Mouse (Mus musculus) myocyte (in vitro differentiated cells): Measurements from ENCODE around the gene 6430531B16Rik. TPM values are rescaled to one million over a fixed set of nuclear protein-coding genes. Genes with fewer than 3 reads are reported as not detected.

Source experiments
- H3K27me3 ChIP-seq: one replicate; pipeline ENCODE4 v1.6.1; 2011; ENCODE audit not compliant: control insufficient read depth, insufficient read depth, insufficient read length
- H3K36me3 ChIP-seq: one replicate; pipeline ENCODE4 v1.6.1; 2011; ENCODE audit not compliant: control insufficient read depth, insufficient read depth
- H3K4me2 ChIP-seq: one replicate; pipeline ENCODE4 v1.6.1; 2011; ENCODE audit warnings: low read depth, control low read depth
- H3K4me3 ChIP-seq: one replicate; pipeline ENCODE4 v1.5.1; 2011; ENCODE audit warnings: mild to moderate bottlenecking, control low read depth, moderate library complexity
- H3K79me2 ChIP-seq: one replicate; pipeline ENCODE4 v1.6.1; 2011; ENCODE audit not compliant: control insufficient read depth, insufficient read depth
- H3ac ChIP-seq: one replicate; pipeline ENCODE4 v1.6.1; 2011; ENCODE audit not compliant: control insufficient read depth, insufficient read length
- CEBPB ChIP-seq: IDR thresholded peaks from 2 replicates; pipeline ENCODE4 v1.6.1; 2011; ENCODE audit warnings: mild to moderate bottlenecking, moderate library complexity; ENCODE audit not compliant: poor library complexity, insufficient read depth, severe bottlenecking
- E2F4 ChIP-seq: IDR thresholded peaks from one replicate; pipeline ENCODE4 v1.6.1; 2011; ENCODE audit warnings: mild to moderate bottlenecking, control low read depth, moderate library complexity; ENCODE audit not compliant: insufficient read depth
- MAX ChIP-seq: IDR thresholded peaks from one replicate; pipeline ENCODE4 v1.6.1; 2011; ENCODE audit warnings: low read depth, mild to moderate bottlenecking, control low read depth
- MYOD1 ChIP-seq, 3 experiments: IDR thresholded peaks; one replicate each; pipeline ENCODE4 v1.6.1; 2011; ENCODE audit warnings: control low read depth in 2 of 3, low read depth in 2 of 3, mild to moderate bottlenecking in 2 of 3, moderate library complexity in 1 of 3; ENCODE audit not compliant: insufficient read length in 2 of 3, control insufficient read depth in 1 of 3
- MYOG ChIP-seq, 3 experiments: IDR thresholded peaks; one replicate each; pipeline ENCODE4 v1.6.1; 2011; ENCODE audit warnings: control low read depth in 2 of 3, low read depth in 2 of 3, mild to moderate bottlenecking in 2 of 3; ENCODE audit not compliant: insufficient read length in 2 of 3, control insufficient read depth in 1 of 3, insufficient read depth in 1 of 3
- POLR2A ChIP-seq: IDR thresholded peaks from one replicate; pipeline ENCODE4 v1.6.1; 2011; ENCODE audit warnings: low read depth, mild to moderate bottlenecking, control low read depth, moderate library complexity; ENCODE audit not compliant: insufficient read length
- POLR2AphosphoS2 ChIP-seq: IDR thresholded peaks from one replicate; pipeline ENCODE4 v1.6.1; 2011; ENCODE audit warnings: low read depth, control low read depth; ENCODE audit not compliant: insufficient read length
- REST ChIP-seq: IDR thresholded peaks from one replicate; pipeline ENCODE4 v1.6.1; 2011; ENCODE audit warnings: mild to moderate bottlenecking, control low read depth, moderate library complexity; ENCODE audit not compliant: insufficient read depth, insufficient read length
- SRF ChIP-seq: IDR thresholded peaks from one replicate; pipeline ENCODE4 v1.6.1; 2011; ENCODE audit warnings: low read depth; ENCODE audit not compliant: control insufficient read depth, insufficient read length
- TCF12 ChIP-seq: IDR thresholded peaks from one replicate; pipeline ENCODE4 v1.6.1; 2011; ENCODE audit warnings: mild to moderate bottlenecking, control low read depth; ENCODE audit not compliant: poor library complexity, insufficient read depth, severe bottlenecking
- TCF3 ChIP-seq: IDR thresholded peaks from one replicate; pipeline ENCODE4 v1.6.1; 2011; ENCODE audit warnings: low read depth, control low read depth; ENCODE audit not compliant: insufficient read length
- USF1 ChIP-seq: IDR thresholded peaks from one replicate; pipeline ENCODE4 v1.6.1; 2011; ENCODE audit warnings: low read depth, mild to moderate bottlenecking, control low read depth, moderate library complexity
- polyA plus RNA-seq: library from polyadenylated mRNA; unstranded; fragments of >200 nt; fragmentation: generic; extraction: Trizol; gene quantifications from one replicate; pipeline ENCODE4 v1.2.1, GENCODE M21; 2012; ENCODE audit warnings: missing spikeins

6430531B16Rik gene
- polyA plus RNA-seq, 1 experiment = 0.13 TPM

DNA sequence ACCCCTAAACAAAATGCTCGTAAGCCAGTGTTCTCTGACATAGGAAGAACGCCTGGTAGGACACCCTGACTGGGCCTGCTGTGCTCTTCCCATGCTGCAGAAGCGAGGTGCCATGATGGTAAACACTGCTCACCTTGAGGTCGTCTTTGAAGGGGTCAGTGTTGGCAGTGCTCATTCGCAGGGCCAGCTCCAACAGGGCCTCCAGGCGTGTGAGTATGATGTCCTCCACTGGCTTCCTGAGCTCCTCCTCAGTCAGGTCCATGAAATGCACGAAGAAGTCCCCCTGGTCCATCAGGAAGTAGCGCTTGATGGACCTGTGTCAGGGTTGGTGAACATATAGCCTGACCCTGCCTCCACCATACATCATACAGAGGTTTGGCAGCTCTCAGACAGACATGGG is 26.1 kb upstream of the 6430531B16Rik start:
- H3K36me3 ChIP-seq = peaks cover 6% of the 10 kb centered on the region
- no peak overlapping the region for H3K4me2 ChIP-seq
- no peaks in the 10 kb centered on the region for H3K79me2 ChIP-seq
- no peaks in the 10 kb centered on the region for H3K27me3 ChIP-seq
- no peak overlapping the region for H3ac ChIP-seq
- TF ChIP-seq E2F4 (no peak), MAX (no peak), CEBPB (no peak), USF1 (no peak), MYOD1 (IDR thresholded peaks at IDR 0.05; ENCODE audit: control insufficient read depth in 1 of 3, insufficient read length in 2 of 3, low read depth in 2 of 3) (no peak), REST (no peak), TCF3 (no peak), SRF (no peak), MYOG (IDR thresholded peaks at IDR 0.05; ENCODE audit: control insufficient read depth in 1 of 3, insufficient read depth in 1 of 3, insufficient read length in 2 of 3, low read depth in 2 of 3) (no peak), POLR2AphosphoS2 (no peak), POLR2A (no peak), TCF12 (no peak)
- H3K4me3 ChIP-seq = no peak overlapping the region

DNA sequence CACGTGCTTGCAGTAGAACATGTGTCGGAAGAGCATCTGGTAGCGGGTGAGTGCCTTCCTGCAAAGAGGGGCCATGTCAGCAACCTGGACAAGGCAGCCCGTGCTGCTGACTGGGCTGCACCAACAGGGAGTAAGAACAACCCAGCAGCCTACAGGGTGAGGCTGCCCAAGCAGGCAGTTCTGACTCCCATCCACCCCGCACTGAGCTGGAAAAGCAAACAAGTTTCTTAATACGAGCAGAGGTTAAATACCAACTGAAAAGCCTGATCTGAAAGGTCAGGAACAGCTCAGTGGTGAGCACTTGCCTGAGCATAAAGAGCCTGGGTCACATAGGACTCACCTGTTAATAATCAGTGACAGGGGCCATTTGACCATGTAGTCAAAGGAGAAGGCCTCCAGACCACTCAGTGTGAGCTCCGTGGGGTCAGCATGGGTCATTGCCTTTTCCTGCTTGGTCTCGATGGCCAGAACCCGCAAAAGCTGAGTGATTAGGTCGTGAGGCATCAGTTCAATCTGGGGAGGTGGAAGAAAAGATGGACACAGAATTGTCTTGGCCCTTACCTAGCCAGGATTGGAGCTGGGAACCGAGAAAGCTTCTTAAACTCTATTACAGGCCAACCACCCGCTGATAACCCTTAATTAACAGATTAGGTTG is 22.7 kb upstream of the 6430531B16Rik start:
- Histone ChIP-seq H3K27me3 (no peaks in the 10 kb centered on the region), H3ac (no peak overlapping the region), H3K4me3 (no peak overlapping the region), H3K79me2 (no peaks in the 10 kb centered on the region), H3K4me2 (no peak overlapping the region), H3K36me3 (peaks cover 1% of the 10 kb centered on the region)
- TF ChIP-seq REST (no peak), POLR2AphosphoS2 (no peak), TCF12 (no peak), MYOD1 (IDR thresholded peaks at IDR 0.05; ENCODE audit: control insufficient read depth in 1 of 3, insufficient read length in 2 of 3, low read depth in 2 of 3) (no peak), MAX (no peak), MYOG (IDR thresholded peaks at IDR 0.05; ENCODE audit: control insufficient read depth in 1 of 3, insufficient read depth in 1 of 3, insufficient read length in 2 of 3, low read depth in 2 of 3) (no peak), TCF3 (no peak), SRF (no peak), POLR2A (no peak), USF1 (no peak), CEBPB (no peak), E2F4 (no peak)

DNA sequence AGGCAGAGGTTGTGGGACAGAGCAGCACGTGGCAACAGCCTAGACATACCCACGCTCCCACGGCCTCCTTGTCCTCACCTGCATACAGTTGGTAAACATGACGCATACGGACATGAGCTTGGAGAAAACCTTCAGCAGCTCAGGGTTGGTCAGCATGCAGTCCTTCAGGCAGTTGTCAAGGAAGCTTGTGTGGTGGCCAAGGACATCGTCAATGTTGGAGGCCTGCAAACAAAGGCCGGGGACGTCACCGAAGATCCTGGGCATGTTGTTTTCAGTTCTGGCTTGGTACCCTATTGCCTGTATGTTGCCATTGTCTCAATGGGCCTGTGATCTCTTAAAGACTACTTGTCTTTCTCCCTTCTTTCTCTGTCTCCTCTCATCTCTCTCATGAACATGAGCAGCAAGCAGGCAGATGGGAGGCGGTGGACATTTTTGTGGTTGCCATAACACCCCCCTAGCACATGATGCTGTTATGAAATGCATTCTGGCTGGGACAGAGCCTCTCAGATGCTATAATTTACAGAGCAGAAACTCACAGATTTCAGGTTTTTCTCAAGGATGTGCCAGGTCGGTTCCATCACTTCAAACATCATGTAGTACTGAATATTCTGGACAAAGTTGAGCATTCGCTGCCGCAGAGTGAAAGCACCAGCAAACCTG is 20.3 kb upstream of the 6430531B16Rik start:
- peaks cover 5% of the 10 kb centered on the region for H3K36me3 ChIP-seq
- H3K79me2 ChIP-seq = no peaks in the 10 kb centered on the region
- no peak overlapping the region for H3ac ChIP-seq
- H3K4me3 ChIP-seq = no peak overlapping the region
- TF ChIP-seq E2F4 = no peak
- no peak for TF ChIP-seq SRF
- no peak for TF ChIP-seq REST
- no peaks in the 10 kb centered on the region for H3K27me3 ChIP-seq
- no peak overlapping the region for H3K4me2 ChIP-seq

- Histone ChIP-seq H3K4me2 (no peak overlapping the region), H3K79me2 (no peaks in the 10 kb centered on the region), H3K27me3 (no peaks in the 10 kb centered on the region), H3K36me3 (peaks cover 5% of the 10 kb centered on the region), H3K4me3 (no peak overlapping the region), H3ac (no peak overlapping the region)
- no peak for TF ChIP-seq USF1
- TF ChIP-seq POLR2A = no peak
- no peak for TF ChIP-seq TCF12
- TF ChIP-seq CEBPB = no peak
- no peak for TF ChIP-seq REST
- no peak for TF ChIP-seq MYOD1 (IDR thresholded peaks at IDR 0.05; ENCODE audit: control insufficient read depth in 1 of 3, insufficient read length in 2 of 3, low read depth in 2 of 3)
- TF ChIP-seq POLR2AphosphoS2 = no peak
- TF ChIP-seq TCF3 = no peak
- no peak for TF ChIP-seq MAX
- TF ChIP-seq SRF = no peak
- TF ChIP-seq MYOG (IDR thresholded peaks at IDR 0.05; ENCODE audit: control insufficient read depth in 1 of 3, insufficient read depth in 1 of 3, insufficient read length in 2 of 3, low read depth in 2 of 3) = no peak
- TF ChIP-seq E2F4 = no peak
These were observed 16.1 kb upstream of the 6430531B16Rik start for GRCm38 (mm10) chr7:139994676-139995075.

DNA sequence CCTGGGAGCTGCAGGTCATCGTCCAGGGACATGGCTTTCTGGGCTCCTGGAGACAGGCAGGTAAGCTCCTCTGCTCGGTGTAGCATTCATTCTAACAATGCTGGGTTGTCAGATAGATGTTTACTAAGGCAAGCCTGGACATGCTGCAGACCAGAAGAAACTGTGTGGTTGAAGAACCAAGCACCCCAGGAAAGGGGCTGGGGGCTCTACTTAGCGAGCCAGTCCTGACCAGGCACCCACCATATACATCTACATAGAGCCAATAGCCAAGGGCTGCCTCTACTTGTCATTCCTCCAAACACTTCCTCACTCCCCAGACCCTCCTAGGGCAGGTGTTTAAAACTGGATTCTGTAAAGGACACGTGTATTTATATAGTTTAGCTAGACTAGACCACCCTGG is 15.6 kb upstream of the 6430531B16Rik start:
- H3K36me3 ChIP-seq = peaks cover 5% of the 10 kb centered on the region
- peak overlapping the region; percentile 1 for H3K4me2 ChIP-seq
- H3ac ChIP-seq = no peak overlapping the region
- H3K4me3 ChIP-seq = no peak overlapping the region
- H3K79me2 ChIP-seq = no peaks in the 10 kb centered on the region
- no peaks in the 10 kb centered on the region for H3K27me3 ChIP-seq
- TF ChIP-seq POLR2AphosphoS2 (no peak), REST (no peak), MYOD1 (IDR thresholded peaks at IDR 0.05; ENCODE audit: control insufficient read depth in 1 of 3, insufficient read length in 2 of 3, low read depth in 2 of 3) (no peak), TCF3 (no peak), SRF (no peak), MAX (no peak), POLR2A (no peak), USF1 (no peak), E2F4 (no peak), TCF12 (no peak), MYOG (IDR thresholded peaks at IDR 0.05; ENCODE audit: control insufficient read depth in 1 of 3, insufficient read depth in 1 of 3, insufficient read length in 2 of 3, low read depth in 2 of 3) (no peak), CEBPB (no peak)
